Mouse (Mus musculus) heart, adult 2 months (tissue): ENCODE results near the gene Dab2.

Experiments
- CTCF ChIP-seq: fragments of 200-600 bp; IDR thresholded peaks from 2 replicates; pipeline ENCODE4 v1.8.1; 2022; ENCODE audit warnings: antibody characterized with exemption, mild to moderate bottlenecking, moderate library complexity
- EP300 ChIP-seq: fragments of 200-500 bp; IDR thresholded peaks from 2 replicates; pipeline ENCODE4 v1.6.1; 2011; ENCODE audit warnings: low read depth, low read length, control low read depth; ENCODE audit not compliant: insufficient read depth
- POLR2A ChIP-seq: fragments of 200-500 bp; IDR thresholded peaks from 2 replicates; pipeline ENCODE4 v1.6.1; 2011; ENCODE audit warnings: mild to moderate bottlenecking, low read depth, low read length, control low read depth; ENCODE audit not compliant: insufficient read depth

DNA sequence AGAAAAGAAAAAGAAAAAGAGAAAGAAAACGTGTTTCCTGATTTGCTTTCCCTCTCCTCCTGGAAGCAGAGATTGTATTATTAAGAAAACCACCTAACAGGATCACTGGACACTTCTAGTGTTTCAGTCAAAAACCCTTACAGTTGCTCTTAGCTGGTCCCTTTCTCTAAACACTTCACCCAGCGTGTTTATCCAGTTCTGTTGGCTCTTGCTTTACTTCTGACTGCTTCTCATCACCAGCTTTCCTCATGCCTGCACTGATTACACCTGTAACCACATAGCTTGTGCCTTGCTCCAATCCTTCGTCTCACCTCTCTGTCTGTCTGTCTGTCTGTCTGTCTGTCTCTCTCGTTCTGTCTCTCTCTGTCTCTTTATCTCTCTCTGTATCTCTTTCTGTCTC lies 25.9 kb downstream of the Dab2 start:
- TF ChIP-seq CTCF (no peak), EP300 (no peak), POLR2A (no peak)
